Mouse (Mus musculus) retina, embryonic 14.5 days (tissue): ENCODE data around the gene Rpn1.

Source experiments
- DNase-seq: peaks from one replicate; pipeline ENCODE4 v3.0.0-alpha.2; 2015; ENCODE audit warnings: low spot score

Rpn1 gene

GRCm38 (mm10) chr6:88084278-88085151 is at the start of gene Rpn1:
Gene Rpn1, plus strand, starts transcription at chr6:88084482.
- peak; percentile 97 for DNase-seq

DNA sequence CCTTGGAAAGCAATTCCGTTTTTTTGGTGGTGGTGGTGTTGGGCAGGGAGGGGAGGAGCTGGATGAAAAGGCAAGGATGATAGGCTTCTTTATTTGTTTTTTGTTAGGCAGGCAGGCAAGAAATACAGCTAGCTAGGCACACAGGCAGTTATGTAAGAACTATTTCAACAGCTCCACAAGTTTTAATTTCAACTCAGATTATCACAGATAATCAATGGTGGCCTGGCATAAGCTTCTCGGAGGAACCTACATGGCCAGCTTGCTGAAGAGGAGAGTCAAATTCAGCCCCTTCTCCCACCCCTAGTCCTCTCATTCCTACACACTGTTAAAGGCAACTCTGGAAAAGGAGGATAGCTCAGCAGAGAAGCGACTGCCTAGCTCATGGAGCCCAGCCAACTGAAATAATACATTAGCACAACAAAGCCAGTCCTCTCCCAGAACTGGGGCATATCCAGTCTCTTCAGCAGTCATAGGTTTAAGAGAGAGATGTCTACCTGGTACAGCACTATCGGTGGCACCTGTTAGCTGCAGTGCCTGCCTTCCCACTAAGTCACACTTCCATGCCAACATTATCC is 46.7 kb upstream of the Rpn1 start:
- DNase-seq: no peak

DNA sequence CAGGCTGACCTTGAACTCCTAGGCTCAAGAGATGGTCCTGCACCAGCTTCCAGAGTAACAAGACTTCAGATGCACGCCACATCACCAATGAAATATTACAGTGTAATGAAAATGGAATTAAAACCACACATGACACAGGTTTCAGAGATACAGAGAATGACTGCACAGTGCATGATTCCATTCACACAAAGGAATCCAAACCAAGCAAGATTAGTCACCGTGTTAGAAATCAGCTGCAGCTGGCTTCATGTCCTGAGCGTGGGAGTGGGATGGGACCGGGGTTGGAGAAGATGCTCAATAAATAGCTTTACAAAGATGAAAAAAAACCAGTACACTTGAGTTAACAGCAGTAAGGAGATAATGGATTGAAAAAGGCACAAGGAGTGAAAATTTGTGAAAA is 44.9 kb upstream of the Rpn1 start:
- DNase-seq: no peak

GRCm38 (mm10) chr6:88041221-88041620 is 43.1 kb upstream of the Rpn1 start:
- DNase-seq: no peak

DNA sequence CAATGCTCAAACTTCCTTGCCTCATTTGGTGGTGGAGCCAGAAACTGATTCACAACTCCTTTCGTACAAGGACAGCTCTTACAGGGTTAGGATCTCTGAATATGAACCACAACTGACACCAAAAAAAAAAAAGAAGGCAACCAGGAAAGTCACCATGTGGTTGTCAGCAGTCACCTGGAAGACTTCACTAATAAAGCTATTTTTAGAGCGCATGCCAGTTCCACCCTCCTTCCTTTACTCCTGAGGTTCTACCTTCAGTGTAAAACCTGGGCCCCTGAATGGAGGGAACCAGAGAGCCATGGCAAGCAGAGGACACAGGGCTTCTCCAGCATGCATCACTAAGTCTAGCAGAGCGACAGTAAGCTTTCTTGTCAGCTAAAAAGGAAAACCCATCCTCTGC is 41.9 kb upstream of the Rpn1 start:
- no peak for DNase-seq

DNA sequence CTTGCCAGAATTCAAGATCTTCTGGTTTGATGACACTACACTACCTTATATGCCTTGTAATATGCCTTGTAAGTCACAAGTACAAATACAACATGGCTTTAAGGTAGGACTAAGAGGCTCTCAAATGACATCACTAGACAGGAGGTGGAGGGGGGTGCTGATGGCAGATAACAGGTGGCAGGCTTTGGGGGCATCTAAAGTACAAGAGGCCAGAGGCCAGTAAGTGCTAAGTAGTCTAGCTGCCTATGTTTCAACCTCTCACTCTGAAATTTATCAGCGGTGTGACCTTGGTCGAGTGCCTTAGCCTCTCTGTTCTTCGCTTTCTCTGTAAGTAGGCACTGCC is 40.1 kb upstream of the Rpn1 start:
- DNase-seq: no peak

GRCm38 (mm10) chr6:88044577-88045405 is 39.5 kb upstream of the Rpn1 start, which contains the start of gene Rab7:
Gene Rab7, minus strand, starts transcription at chr6:88045270.
- peak; percentile 95 for DNase-seq

DNA sequence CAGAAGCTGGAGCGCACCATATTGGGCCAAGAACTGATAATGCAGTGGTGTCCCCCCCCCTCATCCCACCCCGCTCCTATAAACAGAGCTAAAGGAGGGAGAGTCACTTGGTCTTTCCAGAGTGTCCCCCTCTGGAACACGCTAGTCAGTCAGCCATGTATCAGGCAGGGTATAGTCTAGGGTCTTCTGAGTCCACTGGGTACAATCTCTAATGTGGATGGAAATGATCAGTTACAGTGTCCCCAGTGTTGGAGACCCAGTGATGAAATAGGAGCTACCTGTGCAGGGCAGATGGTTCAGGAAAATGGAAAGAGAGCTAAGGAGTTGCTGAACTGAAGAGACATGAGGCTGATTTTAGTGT is 38.9 kb upstream of the Rpn1 start:
- no peak for DNase-seq

- no peak for DNase-seq
These were observed 36.4 kb upstream of the Rpn1 start for GRCm38 (mm10) chr6:88047853-88048252.

DNA sequence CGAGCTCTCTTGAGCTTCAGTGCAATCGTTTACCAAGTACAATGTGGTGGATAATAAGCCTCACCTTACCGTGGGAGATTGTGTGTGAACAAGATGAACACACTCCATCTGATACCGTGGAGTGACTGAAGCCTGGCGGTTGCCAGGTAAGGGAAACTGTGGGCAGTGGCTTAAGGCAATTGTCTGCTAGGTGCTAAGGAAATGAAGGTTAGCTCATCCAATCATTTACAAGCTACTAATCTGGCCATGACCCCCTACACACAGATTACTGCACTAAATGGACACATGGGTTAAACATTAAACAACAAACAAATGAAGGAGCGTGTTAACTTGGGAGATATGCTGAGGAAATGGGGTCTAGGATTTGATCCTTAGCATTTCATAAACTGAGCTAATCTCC is 35.3 kb upstream of the Rpn1 start:
- no peak for DNase-seq

DNA sequence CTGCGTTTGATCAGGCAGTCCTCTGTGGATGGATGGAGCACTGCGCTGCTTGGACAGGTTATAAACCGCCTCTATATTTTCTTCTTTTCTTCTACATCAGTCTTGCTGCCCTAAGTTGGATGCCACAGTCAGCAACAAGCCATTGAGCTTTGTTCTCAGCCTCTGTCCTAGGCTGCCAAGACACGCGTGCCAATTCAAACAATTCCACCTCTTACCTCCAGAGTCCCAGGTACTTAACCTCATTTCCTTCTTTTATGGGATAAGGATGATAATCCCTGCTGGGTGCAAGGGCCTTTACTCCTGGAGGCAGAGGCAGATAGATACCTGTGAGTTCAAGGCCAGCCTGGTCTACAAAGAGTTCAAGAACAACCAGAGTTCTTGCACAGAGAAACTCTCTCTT is 33.1 kb upstream of the Rpn1 start:
- DNase-seq: no peak

GRCm38 (mm10) chr6:88053228-88054080 is 30.8 kb upstream of the Rpn1 start:
- DNase-seq: no peak

GRCm38 (mm10) chr6:88054081-88054835 is 30.0 kb upstream of the Rpn1 start:
- no peak for DNase-seq

DNA sequence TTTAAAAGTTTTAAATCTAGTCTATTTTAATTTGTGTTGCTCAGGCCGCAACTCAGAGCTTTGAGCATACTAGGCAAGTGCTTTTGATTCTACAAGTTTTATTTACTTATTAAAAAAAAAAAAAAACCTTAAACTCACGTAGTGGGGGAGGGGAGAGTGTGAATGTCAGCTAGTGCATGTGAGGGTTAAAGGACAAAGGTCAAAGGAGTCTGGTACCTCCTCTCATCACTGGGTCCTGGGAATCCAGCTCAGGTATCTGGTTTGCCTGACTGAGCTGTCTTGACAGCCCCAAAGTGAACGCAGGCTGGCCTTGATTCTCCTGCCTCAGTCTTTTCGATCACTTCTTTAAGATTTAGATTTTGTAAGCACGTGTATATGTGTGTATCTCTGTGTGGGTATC is 28.6 kb upstream of the Rpn1 start:
- no peak for DNase-seq

GRCm38 (mm10) chr6:88056866-88057265 is 27.4 kb upstream of the Rpn1 start:
- no peak for DNase-seq

DNA sequence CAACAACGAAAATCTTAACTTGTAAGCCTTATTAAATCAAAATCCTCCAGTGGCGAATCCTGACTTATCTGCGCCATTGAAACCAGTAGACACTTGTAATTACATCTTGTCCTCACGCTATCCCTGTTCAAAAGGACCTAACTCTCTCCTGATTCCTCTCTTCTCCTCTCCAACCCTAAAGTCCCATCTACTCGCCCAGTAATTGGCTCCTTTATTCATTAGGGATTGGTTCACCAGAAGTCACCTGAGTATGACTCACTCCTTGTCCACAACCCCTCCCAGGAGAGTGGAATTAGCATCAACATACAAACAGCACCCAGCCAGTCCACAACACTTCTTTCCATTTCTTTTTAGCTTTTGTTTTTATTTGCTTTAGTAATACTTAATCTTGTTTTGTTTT is 24.4 kb upstream of the Rpn1 start:
- no peak for DNase-seq

- no peak for DNase-seq
These were observed 23.7 kb upstream of the Rpn1 start for GRCm38 (mm10) chr6:88060602-88061001.

DNA sequence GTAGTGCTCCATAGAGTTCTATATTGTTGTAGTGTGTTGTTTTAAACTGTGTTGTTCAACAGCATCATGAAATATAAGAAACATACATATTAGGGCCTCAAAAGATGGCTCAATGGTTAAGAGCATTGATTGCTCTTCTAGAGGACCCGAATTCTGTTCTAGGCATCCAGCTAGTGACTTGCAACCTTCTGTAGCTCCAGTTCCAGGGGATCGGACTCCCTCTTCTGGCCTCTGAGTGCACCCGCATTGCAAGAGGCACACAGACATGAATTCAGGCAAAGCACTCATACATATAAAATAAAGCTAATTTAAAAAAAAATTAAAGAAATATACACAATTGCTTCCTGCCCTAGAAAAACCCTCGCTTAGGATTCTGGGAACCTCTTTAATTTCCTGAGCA is 22.9 kb upstream of the Rpn1 start:
- DNase-seq: no peak

DNA sequence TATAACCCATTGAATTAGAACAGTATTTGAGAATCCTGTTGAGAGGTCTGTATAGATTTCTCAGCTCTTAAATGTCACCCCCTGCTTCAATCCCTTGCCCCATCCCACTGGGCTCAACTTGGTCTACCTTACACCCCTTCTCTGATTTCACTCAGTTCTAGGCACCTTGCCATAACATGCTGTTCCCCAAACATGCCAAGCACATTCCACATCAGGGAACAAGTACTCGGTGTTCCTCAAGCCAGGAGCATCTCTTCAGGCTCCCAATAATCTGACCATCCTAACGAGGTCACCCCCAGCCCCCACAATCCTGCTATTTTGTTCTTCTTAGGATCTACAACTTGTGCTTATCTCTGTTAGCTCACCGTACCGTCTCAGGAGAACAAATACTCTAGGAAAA is 21.9 kb upstream of the Rpn1 start:
- no peak for DNase-seq

DNA sequence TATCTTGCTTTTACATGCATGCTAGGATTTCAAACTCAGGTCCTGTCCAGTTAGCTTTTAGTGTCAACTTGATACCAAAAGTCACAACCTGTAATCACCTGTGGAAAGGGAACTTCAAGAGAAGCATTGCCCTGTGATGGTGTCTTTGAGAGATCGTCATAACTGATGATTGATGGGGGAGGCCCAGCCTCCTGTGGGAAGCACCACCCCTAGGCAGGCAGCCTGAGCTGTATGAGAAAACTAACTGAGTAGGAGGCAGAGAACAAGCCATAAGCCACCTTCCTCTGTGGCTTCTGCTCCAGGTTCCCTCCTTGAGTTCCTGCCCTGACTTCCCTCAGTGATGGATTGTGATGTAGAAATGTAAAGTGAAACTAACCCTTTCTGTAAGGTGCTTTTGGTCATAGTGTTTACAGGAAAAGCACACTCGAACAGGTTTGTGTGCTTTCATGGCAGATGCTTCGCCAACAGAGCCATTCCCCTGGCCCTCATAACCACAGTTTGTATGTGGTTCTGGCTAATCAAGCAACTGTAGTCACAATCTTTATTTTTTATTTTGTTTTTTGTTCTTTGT is 20.1 kb upstream of the Rpn1 start:
- no peak for DNase-seq

DNA sequence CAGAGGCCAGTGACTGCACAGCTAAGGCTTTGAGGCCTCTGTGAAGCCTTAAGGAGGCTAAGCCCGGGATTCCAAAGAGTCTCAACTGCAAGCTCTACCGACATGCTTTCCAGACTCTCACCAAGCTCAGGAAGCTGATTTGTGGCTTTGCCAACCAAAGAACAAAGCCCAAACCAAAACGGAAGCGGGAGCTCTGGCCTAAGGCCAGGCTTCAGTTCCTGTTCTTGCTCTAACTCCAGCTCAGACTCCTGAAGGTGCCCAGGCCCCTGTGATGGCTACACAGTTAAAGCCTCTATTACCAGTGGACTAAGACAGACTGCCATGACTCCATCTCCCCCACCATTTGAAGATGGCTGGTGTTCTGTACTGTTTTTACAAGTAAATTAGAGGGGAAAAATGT is 19.2 kb upstream of the Rpn1 start:
- no peak for DNase-seq
